Mouse (Mus musculus) neural tube, embryonic 14.5 days (tissue): Measurements from ENCODE around the gene Ap5z1. TPM values are rescaled to one million over a fixed set of nuclear protein-coding genes. Genes with fewer than 3 reads are reported as not detected.

ENCODE experiments used
- ATAC-seq: fragments of 200-750 bp; cut with Nextera tagmentation; 2 replicates; pipeline ENCODE4 v1.8.0; 2017; ENCODE audit warnings: low read depth, mild to moderate bottlenecking, moderate TSS enrichment, moderate library complexity
- H3K27ac ChIP-seq: fragments of 300-500 bp; sonication (generic); 2 replicates; pipeline ENCODE4 v1.5.1; 2014; ENCODE audit warnings: low read depth, mild to moderate bottlenecking, control low read depth, low read length, moderate library complexity, mixed read lengths
- H3K27me3 ChIP-seq: fragments of 300-500 bp; sonication (generic); 2 replicates; pipeline ENCODE4 v1.6.1; 2014; ENCODE audit warnings: low read length; ENCODE audit not compliant: control insufficient read depth, insufficient read depth
- H3K36me3 ChIP-seq: fragments of 300-500 bp; sonication (generic); 2 replicates; pipeline ENCODE4 v1.6.1; 2014; ENCODE audit warnings: low read length, mixed read lengths; ENCODE audit not compliant: control insufficient read depth, insufficient read depth
- H3K4me1 ChIP-seq: fragments of 300-500 bp; sonication (generic); 2 replicates; pipeline ENCODE4 v1.6.1; 2014; ENCODE audit warnings: low read length; ENCODE audit not compliant: control insufficient read depth, insufficient read depth
- H3K4me2 ChIP-seq: fragments of 300-500 bp; sonication (generic); 2 replicates; pipeline ENCODE4 v1.6.1; 2014; ENCODE audit warnings: mild to moderate bottlenecking, low read depth, low read length, control low read depth
- H3K4me3 ChIP-seq: fragments of 300-500 bp; sonication (generic); 2 replicates; pipeline ENCODE4 v1.5.1; 2014; ENCODE audit warnings: low read depth, low read length, control low read depth, mixed read lengths
- H3K9ac ChIP-seq: fragments of 300-500 bp; sonication (generic); replicated peaks from 2 replicates; pipeline ENCODE4 v1.6.1; 2014; ENCODE audit warnings: low read depth, mild to moderate bottlenecking, control low read depth, low read length, mixed read lengths
- H3K9me3 ChIP-seq: fragments of 300-500 bp; sonication (generic); 2 replicates; pipeline ENCODE4 v1.6.1; 2016; ENCODE audit warnings: low read length; ENCODE audit not compliant: control insufficient read depth
- WGBS: fragments of 180-500 bp; shearing (Covaris S2); extraction: QIAGEN DNeasy Blood & Tissue Kit; methylation state at CpG from one replicate; pipeline ENCODE4 v1.1.7; 2014; 5-methylcytosine and 5-hydroxymethylcytosine counted together
- polyA plus RNA-seq: library from polyadenylated mRNA; unstranded; fragments of >200 nt; fragmentation: Nextera tagmentation; extraction: Ambion mirVana; gene quantifications from 2 replicates; pipeline ENCODE4 v1.2.1, GENCODE M21; 2014

The Ap5z1 gene
- polyA plus RNA-seq, 1 experiment from 2014 or later = 11.9 TPM

- Histone ChIP-seq H3K9ac (no peak overlapping the region), H3K9me3 (no peaks in the 10 kb centered on the region), H3K4me1 (peaks cover 27% of the 10 kb centered on the region), H3K4me3 (no peak overlapping the region), H3K27ac (no peak overlapping the region), H3K27me3 (no peaks in the 10 kb centered on the region), H3K4me2 (no peak overlapping the region), H3K36me3 (peaks cover under 1% of the 10 kb centered on the region; the same call in 1 of the 2 replicates)
- no peak for ATAC-seq
- 67% methylated on average over 14 of the region's 14 CpGs for WGBS
These were observed 19.8 kb upstream of the Ap5z1 start for GRCm38 (mm10) chr5:142443994-142444393.

- 74% methylated on average over 9 of the region's 11 CpGs for WGBS
- no peak for ATAC-seq
- no peak overlapping the region for H3K4me3 ChIP-seq
- H3K9ac ChIP-seq = no peak overlapping the region
- H3K4me2 ChIP-seq = no peak overlapping the region
- H3K36me3 ChIP-seq = peaks cover 3% of the 10 kb centered on the region; the same call in 1 of the 2 replicates
- H3K9me3 ChIP-seq = no peaks in the 10 kb centered on the region
- no peaks in the 10 kb centered on the region for H3K27me3 ChIP-seq
- H3K27ac ChIP-seq = no peak overlapping the region
- H3K4me1 ChIP-seq = peaks cover 24% of the 10 kb centered on the region
These were observed 18.8 kb upstream of the Ap5z1 start for GRCm38 (mm10) chr5:142444791-142445531.

GRCm38 (mm10) chr5:142445709-142446108 lies 18.0 kb upstream of the Ap5z1 start:
- Histone ChIP-seq H3K9me3 (no peaks in the 10 kb centered on the region), H3K36me3 (peaks cover 3% of the 10 kb centered on the region; the same call in 1 of the 2 replicates), H3K27ac (no peak overlapping the region), H3K4me3 (no peak overlapping the region), H3K27me3 (no peaks in the 10 kb centered on the region), H3K9ac (no peak overlapping the region; the same call in 1 of the 2 replicates), H3K4me1 (peaks cover 17% of the 10 kb centered on the region), H3K4me2 (no peak overlapping the region)
- no peak for ATAC-seq
- WGBS = 48% methylated on average over 8 of the region's 8 CpGs

- H3K27me3 ChIP-seq = no peaks in the 10 kb centered on the region
- peaks cover 3% of the 10 kb centered on the region; the same call in 1 of the 2 replicates for H3K36me3 ChIP-seq
- H3K9me3 ChIP-seq = no peaks in the 10 kb centered on the region
- 7% methylated on average over 9 of the region's 9 CpGs for WGBS
- peak; percentile 82 for ATAC-seq
- H3K4me1 ChIP-seq = peaks cover 10% of the 10 kb centered on the region; the same call in 1 of the 2 replicates
- H3K27ac ChIP-seq = 0 out of 2 replicates have a peak overlapping the region, but pooled peaks have one; percentile 55
- H3K4me3 ChIP-seq = no peak overlapping the region
- no peak overlapping the region for H3K9ac ChIP-seq
- no peak overlapping the region for H3K4me2 ChIP-seq
These were observed 15.7 kb upstream of the Ap5z1 start for GRCm38 (mm10) chr5:142448076-142448475.

GRCm38 (mm10) chr5:142448623-142449022 lies 15.1 kb upstream of the Ap5z1 start:
- Histone ChIP-seq H3K27me3 (no peaks in the 10 kb centered on the region), H3K9me3 (no peaks in the 10 kb centered on the region), H3K4me2 (no peak overlapping the region), H3K4me3 (no peak overlapping the region), H3K27ac (no peak overlapping the region), H3K36me3 (peaks cover 6% of the 10 kb centered on the region; the same call in 1 of the 2 replicates), H3K4me1 (peaks cover 10% of the 10 kb centered on the region; the same call in 1 of the 2 replicates), H3K9ac (no peak overlapping the region)
- WGBS = 70% methylated on average over 12 of the region's 12 CpGs
- no peak for ATAC-seq

GRCm38 (mm10) chr5:142450846-142451245 lies 12.9 kb upstream of the Ap5z1 start:
- Histone ChIP-seq H3K36me3 (peaks cover 25% of the 10 kb centered on the region; the same call in 1 of the 2 replicates), H3K4me3 (no peak overlapping the region), H3K9ac (no peak overlapping the region), H3K27ac (no peak overlapping the region), H3K4me2 (no peak overlapping the region), H3K4me1 (peaks cover 5% of the 10 kb centered on the region; the same call in 1 of the 2 replicates), H3K9me3 (no peaks in the 10 kb centered on the region), H3K27me3 (no peaks in the 10 kb centered on the region)
- ATAC-seq = no peak
- 90% methylated on average over 9 of the region's 9 CpGs for WGBS

- WGBS = 21% methylated on average over 1 of the region's 1 CpGs
- Histone ChIP-seq H3K27me3 (no peaks in the 10 kb centered on the region), H3K9ac (no peak overlapping the region), H3K36me3 (peaks cover 31% of the 10 kb centered on the region; the same call in 1 of the 2 replicates), H3K9me3 (no peaks in the 10 kb centered on the region), H3K4me1 (peaks cover 5% of the 10 kb centered on the region; the same call in 1 of the 2 replicates), H3K4me2 (no peak overlapping the region), H3K27ac (no peak overlapping the region), H3K4me3 (no peak overlapping the region)
- ATAC-seq = no peak
These were observed 12.0 kb upstream of the Ap5z1 start for GRCm38 (mm10) chr5:142451759-142452158.

- H3K4me3 ChIP-seq = no peak overlapping the region
- no peaks in the 10 kb centered on the region for H3K27me3 ChIP-seq
- H3K9me3 ChIP-seq = no peaks in the 10 kb centered on the region
- no peak overlapping the region for H3K27ac ChIP-seq
- WGBS = 93% methylated on average over 13 of the region's 13 CpGs
- no peak overlapping the region for H3K4me2 ChIP-seq
- H3K4me1 ChIP-seq = no peaks in the 10 kb centered on the region
- peaks cover 37% of the 10 kb centered on the region; the same call in 1 of the 2 replicates for H3K36me3 ChIP-seq
- no peak for ATAC-seq
- no peak overlapping the region for H3K9ac ChIP-seq
These were observed 10.0 kb upstream of the Ap5z1 start for GRCm38 (mm10) chr5:142453742-142454141.

- no peak for ATAC-seq
- Histone ChIP-seq H3K9me3 (no peaks in the 10 kb centered on the region), H3K9ac (no peak overlapping the region), H3K27me3 (no peaks in the 10 kb centered on the region), H3K4me3 (no peak overlapping the region), H3K27ac (no peak overlapping the region), H3K36me3 (peaks cover 34% of the 10 kb centered on the region; the same call in 1 of the 2 replicates), H3K4me2 (no peak overlapping the region), H3K4me1 (no peaks in the 10 kb centered on the region)
- 67% methylated on average over 15 of the region's 15 CpGs for WGBS
These were observed 7.4 kb upstream of the Ap5z1 start for GRCm38 (mm10) chr5:142456318-142456717.
